Mouse (Mus musculus) heart, postnatal 0 days (tissue): ENCODE results near the gene Vinac1.

ENCODE experiments used
- CTCF ChIP-seq: IDR thresholded peaks from 2 replicates; pipeline ENCODE4 v1.5.1; 2016; ENCODE audit warnings: antibody characterized with exemption, control low read depth, low read depth
- EP300 ChIP-seq: IDR thresholded peaks from 2 replicates; pipeline ENCODE4 v1.6.1; 2016; ENCODE audit warnings: antibody characterized with exemption, low read depth

GRCm38 (mm10) chr2:129078313-129078712 is 30.3 kb upstream of the Vinac1 start:
- TF ChIP-seq CTCF (peak; percentile 21), EP300 (no peak)
